Mouse (Mus musculus) inflammation-experienced regulatory T-cells, adult 6 months (primary cell): ENCODE data around the gene Acads. TPM values are rescaled to one million over a fixed set of nuclear protein-coding genes. Genes with fewer than 3 reads are reported as not detected.
A peak's percentile ranks its signal among the peaks of the same experiment; 100 is the strongest.
"Not testable (repeated sequence)": the region's sequence is repeated elsewhere in the genome, so short reads cannot be mapped to it uniquely, and the experiment has no call there.

Source experiments
- ATAC-seq: one replicate; pipeline ENCODE4 v1.8.0; 2017
- polyA plus RNA-seq, 3 experiments: library from polyadenylated mRNA; unstranded; fragments of 100-300 nt; shearing (Covaris generic); gene quantifications; one replicate each; pipeline ENCODE4 v1.2.1; 2017

The Acads gene
- polyA plus RNA-seq, 3 experiments from 2014 or later: 11.3 to 20.2 (median 18.8) TPM

DNA sequence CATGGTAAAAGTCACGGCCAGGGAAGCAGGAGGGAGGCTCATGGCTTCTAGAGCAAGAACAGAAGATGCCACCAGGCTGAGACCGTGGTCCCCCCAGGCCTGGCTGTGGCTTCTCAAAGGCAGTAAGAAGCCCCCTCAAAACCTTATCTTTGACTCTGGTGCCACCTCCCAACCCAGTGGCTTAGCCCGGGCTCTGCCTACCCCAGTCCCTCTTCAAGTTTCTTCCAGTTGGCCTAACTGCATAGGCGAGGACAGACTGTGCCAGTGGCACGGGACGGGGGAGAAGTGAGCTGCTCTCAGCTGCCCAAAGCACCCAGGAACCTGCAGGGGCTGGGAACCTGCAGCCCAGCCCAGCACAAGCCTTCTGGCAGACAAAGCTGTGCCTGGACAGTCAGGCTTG is 5.5 kb upstream of the Acads start:
- no peak for ATAC-seq

DNA sequence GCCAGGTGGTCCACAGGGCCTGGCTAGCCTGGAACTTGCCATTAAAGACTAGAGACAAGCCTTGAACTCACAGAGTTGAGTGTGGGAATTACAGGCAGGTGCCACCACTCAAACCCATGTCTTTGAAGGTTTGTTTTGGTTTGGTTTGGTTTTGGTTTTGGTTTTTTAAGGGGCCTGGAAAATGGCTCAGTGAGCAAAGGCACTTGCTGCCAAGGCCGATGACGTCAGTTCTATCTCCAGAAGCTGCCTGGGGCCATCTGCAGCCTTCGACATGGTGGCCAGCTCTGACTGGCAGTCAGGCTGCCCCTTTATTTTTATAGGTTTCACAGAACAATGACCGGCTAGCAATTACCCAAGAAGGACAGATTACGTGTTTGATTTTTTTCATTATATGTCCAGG is 1.8 kb upstream of the Acads start:
- ATAC-seq: no peak

DNA sequence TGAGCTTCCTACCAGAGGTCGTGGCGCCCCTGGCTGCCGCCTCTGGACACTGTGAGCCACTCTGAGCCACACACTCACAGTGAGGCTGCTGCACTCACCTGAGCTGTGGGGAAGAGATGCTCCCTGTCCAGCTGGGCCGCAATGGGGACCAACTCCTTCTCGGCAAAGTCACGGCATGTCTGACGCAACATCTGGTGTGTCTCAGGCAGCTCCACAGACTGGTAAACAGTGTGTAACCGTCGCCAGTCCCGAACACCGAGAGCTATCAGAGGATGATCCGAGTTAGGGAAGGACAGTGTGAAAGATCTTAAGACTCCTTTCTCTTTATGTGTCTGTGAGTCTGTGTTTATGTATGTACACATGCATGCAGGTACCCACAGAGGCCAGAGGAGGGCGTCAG is 1.7 kb downstream of the Acads start:
- ATAC-seq: no peak

DNA sequence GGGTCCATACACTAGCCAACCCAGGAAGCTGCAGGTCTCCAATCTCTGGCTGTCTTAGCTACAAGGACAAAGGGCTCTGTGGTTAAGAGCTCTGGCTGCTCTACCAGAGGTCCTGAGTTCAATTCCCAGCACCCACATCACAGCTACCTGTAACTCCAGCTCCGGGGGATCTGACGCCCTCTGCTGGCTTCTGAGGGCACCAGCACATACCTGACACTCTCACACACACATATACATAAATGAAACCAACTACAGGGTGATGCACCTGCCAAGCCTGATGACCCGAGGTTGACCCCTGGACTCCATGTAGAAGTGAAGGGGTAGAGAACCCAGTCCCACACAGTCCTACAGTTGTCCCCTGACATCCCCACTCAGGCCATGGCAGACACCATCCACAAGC is 2.7 kb downstream of the Acads start:
- no peak for ATAC-seq

DNA sequence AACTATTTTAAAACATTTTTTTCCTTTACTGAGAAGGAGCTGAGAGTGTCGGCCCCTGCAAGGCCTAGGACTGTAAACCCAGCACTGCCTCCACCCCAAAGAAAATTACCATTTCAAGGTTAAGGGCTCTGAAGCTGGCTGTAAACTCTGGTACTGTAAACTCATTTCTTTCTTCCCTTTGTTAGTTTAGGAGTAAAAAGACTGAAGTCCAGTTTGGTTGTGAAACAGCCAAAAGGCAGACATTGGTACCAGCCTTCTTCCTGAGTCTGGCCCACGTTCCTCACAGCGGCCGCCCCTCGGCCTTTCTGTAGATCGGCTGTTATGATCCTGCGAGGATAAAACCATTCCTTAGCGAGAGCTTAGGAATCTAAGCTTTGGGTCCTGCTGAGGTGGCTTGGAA is 4.6 kb downstream of the Acads start:
- ATAC-seq: no peak

DNA sequence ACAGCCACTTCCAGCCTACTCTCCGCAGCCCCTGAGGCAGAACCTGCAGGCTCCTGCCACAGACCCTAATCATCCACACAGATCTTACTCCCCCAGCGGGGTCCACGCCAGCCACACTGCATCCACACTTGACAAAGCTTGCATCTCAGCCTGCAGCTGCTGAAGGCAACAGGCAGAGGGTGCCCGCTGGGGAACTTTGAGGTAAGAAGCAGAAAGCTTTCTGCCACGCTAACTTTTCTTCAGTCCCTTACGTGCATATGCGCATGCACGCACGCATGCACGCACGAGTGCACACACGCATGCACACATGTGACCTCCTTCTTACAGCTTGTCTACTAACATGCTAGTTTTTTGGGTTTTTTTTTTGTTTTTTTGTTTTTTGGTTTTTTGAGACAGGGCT is 5.9 kb downstream of the Acads start:
- ATAC-seq: no peak

DNA sequence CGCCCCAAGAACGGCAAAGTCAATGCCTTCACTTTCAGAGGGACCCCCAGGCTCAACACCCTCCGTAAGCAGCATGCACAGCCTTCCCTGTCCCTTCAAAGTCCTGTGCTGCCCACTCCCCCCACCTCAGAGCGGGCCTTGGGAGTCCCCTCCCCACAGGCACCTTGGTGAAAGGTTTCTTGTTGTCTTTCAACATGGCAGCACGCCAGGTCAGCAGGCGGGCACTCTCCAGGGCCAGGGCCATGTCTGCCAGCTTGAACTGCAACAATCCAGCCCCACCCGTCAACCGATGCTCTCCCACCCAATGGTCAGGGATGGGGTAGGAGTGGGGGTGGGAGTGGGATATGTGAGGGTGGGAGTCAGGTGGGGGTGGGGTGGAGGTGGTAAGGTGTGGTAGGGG is 8.0 kb downstream of the Acads start:
- ATAC-seq: no peak

DNA sequence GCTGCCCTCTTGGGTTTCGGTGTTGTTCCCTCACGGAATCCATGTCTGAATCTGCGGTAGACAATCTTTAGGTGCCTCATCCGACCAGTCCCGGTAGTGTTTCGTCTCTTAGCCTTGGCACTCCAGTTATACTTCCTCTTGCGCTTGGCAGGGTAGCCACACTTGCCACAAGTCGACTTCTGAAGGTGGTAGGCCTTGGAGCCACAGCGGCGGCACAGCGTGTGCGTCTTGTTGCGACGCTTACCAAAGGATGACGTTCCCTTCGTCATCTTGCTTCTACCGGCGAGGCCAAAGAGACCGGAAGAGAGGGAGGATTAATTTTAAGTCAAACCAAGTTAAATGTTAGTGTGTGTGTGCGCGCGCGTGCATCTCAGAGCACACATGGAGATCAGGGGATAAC is 15.9 kb downstream of the Acads start:
- not testable (repeated sequence) for ATAC-seq

DNA sequence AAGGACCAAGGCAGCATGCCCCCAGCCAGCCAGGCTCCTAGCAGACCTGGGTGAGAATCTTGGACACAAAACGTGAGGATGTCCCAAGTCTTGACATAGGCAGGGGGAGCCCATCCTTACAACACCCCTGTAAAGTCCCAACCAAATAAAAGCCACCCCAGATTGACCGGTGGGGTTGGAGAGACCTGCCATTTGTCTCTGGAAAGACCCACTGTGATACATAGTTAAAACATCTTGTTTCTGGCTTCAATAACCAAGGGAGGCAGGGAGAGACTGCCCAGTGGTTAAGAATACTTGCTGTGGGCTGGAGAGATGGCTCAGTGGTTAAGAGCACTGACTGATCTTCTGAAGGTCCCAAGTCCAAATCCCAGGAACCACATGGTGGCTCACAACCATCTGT is 16.9 kb downstream of the Acads start:
- ATAC-seq: no peak

DNA sequence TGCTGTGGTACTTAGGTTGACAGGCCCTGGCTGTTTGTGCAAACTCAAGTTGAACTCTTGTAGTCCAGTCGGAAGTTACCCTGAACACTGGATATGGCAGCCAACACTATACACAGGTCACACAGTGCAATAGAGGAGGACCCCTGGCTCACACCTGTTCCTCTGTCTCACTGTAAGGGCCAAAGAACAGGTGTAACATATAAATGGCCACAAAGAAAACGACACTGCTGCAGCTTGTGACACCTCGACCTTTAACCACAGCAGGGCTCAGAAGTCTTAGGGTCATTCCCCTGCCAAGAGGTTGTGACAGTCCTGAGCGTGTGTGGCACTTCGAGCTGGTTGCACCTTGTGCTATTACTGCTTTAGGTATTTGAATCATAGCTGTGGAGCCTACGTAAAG is 18.7 kb downstream of the Acads start:
- no peak for ATAC-seq

DNA sequence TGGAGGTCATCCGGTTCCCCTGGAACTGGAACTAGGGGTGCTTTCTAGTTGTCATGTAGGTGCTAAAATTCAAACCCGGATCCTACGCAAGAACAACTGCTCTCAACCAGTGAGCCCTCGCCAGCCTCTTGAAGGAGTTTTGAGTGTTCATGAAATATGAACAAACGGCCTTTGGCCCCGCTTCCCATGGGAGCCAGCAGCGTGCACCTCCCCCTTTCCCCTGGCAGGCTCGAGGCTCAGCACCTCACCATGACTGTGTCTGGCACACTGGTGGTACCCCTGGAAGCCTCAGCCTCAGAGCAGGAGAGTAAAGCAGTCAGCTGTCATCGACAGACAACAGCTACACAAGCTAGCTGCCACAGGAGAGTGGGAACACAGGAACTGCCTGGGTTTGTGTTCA is 19.2 kb downstream of the Acads start:
- ATAC-seq: no peak

DNA sequence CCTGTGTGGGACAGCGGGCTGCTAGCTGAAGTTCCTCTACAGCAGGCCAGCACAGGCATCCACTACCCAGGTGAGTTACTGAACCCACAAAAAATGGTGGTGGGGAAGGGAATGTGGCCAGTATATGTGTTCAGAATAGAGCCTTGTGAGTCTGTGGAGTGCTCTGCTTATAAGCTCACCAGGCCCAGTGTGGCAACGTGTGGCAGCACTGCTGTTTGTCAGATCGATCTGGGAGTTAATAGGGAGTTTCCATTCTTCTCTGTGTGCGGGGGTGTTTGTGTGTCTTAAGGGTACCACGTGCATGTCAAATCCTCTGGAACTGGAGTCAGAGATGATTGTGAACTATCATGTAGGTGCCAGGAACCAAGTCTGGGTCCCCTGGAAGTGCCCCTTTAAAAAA is 19.6 kb downstream of the Acads start:
- no peak for ATAC-seq

DNA sequence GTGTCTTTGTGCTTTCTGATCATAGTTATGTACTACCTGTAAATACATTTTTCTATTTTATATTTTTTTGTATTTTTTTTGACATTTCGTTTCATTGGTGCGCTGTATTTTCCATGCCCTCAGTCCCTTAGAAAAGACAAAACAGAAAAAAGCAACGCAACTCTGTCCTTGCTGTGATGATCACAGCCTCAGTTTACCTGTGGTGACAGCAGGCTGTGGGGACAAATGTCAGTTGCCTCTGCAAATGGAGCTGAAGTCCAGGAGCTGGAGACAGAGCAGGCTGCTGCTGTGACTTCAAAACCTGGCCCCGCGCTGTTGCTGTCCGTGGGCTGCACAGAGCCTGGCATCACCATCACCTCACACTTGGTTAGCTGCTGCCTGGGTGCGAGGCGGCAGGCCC is 21.0 kb downstream of the Acads start, which contains the start of gene Gm10401:
Gene Gm10401, minus strand, starts transcription at position 101 of the 400 bp plus-strand sequence.
- ATAC-seq: no peak

DNA sequence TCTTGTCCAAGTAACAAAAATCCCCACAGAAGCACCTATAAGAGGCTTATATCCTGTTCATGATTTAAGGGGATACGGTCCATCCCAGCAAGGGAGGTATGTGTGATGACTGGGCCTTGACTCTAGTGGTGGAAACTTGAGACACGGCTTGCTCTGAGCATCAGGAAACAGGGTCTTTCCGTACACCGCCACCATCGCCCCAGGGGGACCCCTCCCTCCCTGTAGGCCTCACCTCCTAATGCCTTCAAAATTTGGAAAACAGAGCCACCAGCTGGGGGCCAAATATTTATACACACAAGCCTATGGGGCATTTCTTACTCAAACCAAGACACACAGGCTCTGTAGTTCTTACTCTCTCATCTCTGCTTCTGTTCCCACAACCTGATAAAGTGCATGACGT is 27.4 kb downstream of the Acads start:
- ATAC-seq: peak; percentile 38

DNA sequence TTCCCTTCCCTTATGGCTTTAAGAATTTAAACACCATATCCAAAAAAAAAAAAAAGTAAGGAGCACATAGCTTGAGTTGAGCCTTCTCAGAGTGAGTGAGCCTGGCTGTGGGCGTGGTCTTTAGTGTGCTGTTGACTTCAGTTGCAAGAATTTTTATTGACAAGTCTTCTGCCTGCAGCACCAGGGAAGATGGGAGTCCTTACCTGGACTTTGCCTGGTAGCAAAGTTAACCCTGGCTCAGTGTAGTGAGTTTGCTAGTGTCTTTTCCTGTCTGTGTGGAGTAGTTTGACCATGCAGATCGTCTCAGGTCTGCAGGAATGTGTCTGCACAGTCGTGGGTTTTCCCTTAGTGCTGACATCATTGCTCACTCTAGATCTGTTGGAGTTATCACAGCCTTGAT is 28.1 kb downstream of the Acads start:
- ATAC-seq: no peak

DNA sequence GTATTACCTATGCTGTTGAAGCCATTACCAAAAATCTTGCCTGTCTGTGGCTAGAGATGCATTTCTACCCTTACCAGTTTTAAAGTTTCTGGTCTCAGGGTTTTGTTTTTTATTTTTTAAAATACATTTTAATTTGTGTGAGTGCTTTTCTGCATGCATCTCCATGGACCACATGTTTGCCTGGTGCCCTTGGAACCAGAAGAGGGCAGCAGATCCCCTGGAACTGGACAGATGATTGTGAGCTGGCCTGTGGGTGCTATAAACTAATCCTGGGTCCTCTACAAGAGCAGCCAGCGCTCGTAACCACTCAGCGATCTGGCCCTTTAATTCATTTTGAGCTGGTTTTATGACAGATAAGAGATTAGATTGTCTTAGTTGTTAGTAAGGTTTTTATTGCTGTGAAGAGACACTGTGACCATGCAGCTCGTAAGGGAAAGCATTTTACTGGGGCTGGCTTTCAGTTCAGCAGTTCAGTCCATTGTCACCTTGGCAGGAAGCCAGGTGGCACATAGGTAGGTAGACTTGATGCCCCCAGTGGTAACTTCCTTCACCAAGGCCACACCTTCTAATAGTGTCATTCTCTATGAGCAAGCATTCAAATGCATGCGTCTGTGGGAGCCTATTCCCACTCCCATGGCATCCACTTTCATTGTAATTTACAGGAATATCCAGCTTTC is 29.4 kb downstream of the Acads start:
- ATAC-seq: no peak

DNA sequence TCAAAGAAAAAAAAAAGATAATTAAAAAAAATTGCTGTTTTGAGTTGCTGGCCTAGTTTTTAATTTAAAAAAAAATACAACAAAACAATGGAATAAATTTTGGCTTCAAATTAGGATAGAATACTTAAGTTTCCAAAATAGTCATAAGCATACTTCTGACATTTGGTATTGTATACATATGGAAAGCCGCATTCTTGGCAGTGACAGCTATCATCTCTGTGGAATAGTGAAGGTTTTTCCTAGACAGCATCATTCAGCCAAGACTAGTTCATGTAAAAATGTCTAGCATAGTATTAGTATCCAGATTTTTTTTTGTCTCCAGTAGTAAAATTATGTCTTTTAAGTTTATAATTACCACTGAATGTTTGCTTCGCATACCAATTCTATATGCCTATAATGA is 33.5 kb downstream of the Acads start:
- no peak for ATAC-seq

DNA sequence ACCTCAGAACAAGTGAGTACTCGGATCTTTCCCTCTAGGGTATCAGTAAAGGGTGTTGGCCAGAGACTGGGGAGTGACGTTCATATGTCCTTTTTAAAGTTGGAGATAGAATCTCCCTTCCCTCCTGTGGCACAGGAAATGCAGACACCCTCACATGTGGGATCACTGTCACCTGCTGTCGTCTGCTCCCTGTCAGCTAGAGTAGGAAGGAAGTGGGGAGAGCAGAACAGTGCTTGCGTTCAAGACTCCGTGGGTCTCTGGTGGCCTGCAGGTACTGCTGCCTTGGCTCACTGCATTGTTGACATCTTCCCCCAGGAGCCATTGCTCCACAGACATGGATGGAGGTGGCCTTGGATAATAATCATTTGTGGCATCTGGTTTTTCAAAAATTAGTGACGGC is 35.7 kb downstream of the Acads start:
- no peak for ATAC-seq

DNA sequence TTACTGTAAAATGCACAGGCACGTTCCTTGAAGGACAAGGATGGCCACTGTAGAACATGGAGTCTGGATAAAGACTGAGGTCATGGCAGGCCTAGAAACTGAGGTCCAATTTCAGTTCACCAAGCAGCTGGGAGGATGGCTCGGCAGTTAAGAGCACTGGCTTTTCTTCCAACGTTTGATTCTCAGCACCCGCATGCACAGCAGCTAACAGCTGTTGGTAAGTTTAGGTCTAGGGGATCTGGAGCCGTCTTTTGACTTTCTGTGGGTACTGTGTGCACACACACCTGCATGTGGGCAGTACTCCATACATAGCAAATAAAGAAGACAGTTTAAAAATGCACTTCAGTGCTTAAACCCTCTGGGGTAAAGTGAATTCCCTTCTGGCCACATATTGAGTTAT is 37.5 kb downstream of the Acads start:
- ATAC-seq: no peak

DNA sequence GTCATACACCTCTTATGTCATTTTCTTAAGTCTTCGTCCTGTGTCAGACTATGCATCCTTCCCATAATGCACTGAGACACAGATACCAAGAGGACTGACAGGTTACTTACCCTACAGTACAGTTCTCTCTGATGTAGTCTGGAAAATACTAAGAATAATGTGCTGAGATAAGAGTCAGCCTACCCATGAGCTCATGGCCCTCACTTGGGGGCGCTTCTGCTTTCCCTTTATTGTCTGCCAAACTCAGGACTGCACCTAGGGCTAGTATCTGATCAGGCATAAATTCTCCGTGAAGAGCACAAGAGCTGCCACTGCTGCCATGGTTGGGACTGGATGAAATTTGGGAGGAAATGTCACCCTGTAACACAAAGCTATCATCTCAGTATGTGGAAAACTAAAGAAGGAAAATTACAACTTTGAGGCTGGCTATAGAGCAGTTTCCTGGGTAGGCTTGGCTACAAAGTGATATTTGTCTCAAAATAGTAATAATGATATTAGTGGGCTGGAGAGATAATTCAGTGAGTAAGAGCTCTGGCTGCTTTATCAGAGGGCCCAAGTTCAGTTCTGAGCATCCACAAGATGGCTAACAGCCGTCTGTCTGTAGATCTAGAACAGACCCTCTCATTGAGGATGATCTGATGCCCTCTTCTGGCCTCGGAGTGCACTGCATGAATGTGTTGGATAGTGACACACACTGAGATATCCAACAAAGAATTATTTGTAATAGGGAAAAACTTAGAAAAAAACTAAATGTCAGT is 42.8 kb downstream of the Acads start:
- ATAC-seq: no peak

DNA sequence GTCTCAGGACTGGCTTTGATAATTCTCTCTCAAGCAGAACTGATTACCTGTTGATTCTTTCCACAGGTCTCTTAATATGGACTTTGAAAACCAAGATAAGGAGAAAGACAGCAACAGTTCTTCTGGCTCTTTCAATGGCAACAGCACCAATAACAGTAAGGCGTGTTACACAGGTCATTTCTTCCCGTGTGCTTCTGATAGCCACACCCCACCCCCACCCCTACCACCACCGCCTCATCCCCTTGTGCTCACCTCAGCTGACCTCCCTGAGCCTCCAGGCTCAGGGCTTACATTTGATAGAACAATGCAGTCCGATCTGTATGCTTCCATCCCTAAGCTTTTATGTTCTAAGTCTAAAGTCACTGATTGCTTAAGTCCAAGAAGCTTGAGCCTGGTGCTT is 44.4 kb downstream of the Acads start:
- no peak for ATAC-seq

DNA sequence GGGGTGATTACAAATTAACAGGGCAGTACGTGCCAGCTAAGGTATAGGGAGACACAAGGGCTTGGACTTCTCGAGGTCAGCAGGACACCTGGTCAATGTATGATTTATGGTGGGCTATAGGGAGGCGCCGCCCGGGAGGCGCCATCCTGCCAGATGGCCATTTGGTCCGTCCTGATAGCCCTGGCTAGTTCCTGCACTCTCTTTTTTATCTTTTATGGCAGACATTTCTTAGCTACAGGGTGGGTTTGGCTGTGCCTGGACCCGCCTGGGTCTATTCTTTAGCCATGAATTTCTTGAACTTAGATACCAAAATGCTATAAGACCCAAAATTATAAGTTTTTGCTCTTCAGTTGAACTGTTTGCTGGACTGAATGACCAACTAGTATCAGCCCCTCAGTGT is 45.8 kb downstream of the Acads start:
- not testable (repeated sequence) for ATAC-seq

DNA sequence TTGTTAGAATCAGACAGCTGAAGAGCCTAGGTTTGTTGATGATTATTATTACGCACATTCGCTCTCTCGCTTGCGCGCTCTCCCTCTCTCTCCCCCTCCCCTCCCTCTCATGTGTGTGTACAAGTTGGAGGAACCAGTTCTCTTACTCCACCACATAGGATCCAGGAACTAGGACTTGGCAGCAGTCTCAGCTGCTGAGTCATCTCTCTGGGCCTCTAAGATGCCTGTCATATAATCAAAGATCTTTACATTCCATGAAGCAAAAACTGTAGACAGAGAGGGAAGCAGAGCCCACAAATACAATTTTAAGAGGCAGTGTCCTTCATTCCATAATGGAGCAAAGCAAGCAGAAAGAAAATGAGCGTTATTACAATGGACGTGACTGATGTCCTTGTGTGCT is 47.0 kb downstream of the Acads start:
- no peak for ATAC-seq

DNA sequence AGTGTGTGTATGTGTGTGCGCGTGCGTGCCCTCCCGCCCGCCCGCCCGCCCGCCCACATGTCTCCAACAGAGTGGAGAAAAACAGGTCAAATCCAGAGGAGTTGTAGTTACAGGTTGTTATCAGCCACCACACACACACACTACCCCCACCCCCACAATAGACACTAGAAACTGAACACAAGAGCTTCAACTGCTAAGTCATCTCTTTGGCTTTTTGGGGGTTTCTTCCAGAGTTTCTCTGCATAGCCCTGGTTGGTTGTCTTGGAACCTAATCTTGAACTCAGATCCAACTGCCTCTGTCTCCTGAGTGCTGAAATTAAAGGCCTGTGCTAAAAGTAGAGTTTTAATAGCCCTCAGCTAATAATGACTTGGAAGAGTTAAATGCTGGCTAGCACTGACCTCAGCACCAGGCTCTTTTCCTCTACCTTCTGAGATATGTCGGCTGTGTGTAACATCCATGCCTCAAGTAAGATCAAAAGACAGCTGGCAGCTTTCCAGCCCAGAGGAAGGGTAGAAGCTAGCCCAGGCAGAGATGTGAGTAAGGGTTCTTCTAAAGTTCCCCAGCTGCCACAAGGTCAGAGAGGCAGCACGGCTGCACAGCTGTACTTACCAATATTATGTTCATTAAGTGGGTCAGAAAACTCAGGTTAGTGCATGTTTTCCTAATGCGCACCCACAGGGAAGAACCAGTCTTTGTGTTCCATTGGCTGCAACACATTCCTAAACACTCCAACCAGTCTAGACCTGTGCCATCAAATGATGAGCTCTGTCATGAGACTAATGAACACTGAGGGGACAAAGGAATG is 47.8 kb downstream of the Acads start:
- no peak for ATAC-seq
